Mouse (Mus musculus) embryonic facial prominence, embryonic 11.5 days (tissue): ENCODE data around the gene Arpc2. TPM values are rescaled to one million over a fixed set of nuclear protein-coding genes. Genes with fewer than 3 reads are reported as not detected.
"Not testable (repeated sequence)": the region's sequence is repeated elsewhere in the genome, so short reads cannot be mapped to it uniquely, and the experiment has no call there.

Experiments used
- ATAC-seq: fragments of 200-750 bp; cut with Nextera tagmentation; replicated peaks from 2 replicates; pipeline ENCODE4 v1.8.0; 2017; ENCODE audit warnings: low read depth; ENCODE audit not compliant: insufficient number of reproducible peaks, low FRiP score, low TSS enrichment
- DNase-seq: peaks from one replicate; pipeline ENCODE4 v3.0.0-alpha.2; 2015; ENCODE audit warnings: low spot score
- H3K27ac ChIP-seq: fragments of 300-500 bp; sonication (generic); replicated peaks from 2 replicates; pipeline ENCODE4 v1.5.1; 2014; ENCODE audit warnings: mild to moderate bottlenecking, low read depth, low read length, control low read depth
- H3K27me3 ChIP-seq: fragments of 300-500 bp; sonication (generic); 2 replicates; pipeline ENCODE4 v1.6.1; 2014; ENCODE audit warnings: mild to moderate bottlenecking, low read length, moderate library complexity, mixed read lengths; ENCODE audit not compliant: control insufficient read depth, insufficient read depth
- H3K36me3 ChIP-seq: fragments of 300-500 bp; sonication (generic); replicated peaks from 2 replicates; pipeline ENCODE4 v1.6.1; 2014; ENCODE audit warnings: low read depth, mild to moderate bottlenecking, low read length, moderate library complexity, mixed read lengths; ENCODE audit not compliant: control insufficient read depth, insufficient read depth
- H3K4me1 ChIP-seq: fragments of 300-500 bp; sonication (generic); 2 replicates; pipeline ENCODE4 v1.6.1; 2014; ENCODE audit warnings: low read length, mixed read lengths; ENCODE audit not compliant: control insufficient read depth, insufficient read depth
- H3K4me2 ChIP-seq: fragments of 300-500 bp; sonication (generic); 2 replicates; pipeline ENCODE4 v1.6.1; 2014; ENCODE audit warnings: low read depth, mild to moderate bottlenecking, control low read depth, low read length, moderate library complexity
- H3K4me3 ChIP-seq: fragments of 300-500 bp; sonication (generic); 2 replicates; pipeline ENCODE4 v1.5.1; 2014; ENCODE audit warnings: low read depth, low read length, control low read depth
- H3K9ac ChIP-seq: fragments of 300-500 bp; sonication (generic); replicated peaks from 2 replicates; pipeline ENCODE4 v1.6.1; 2014; ENCODE audit warnings: mild to moderate bottlenecking, control low read depth, low read length
- H3K9me3 ChIP-seq: fragments of 300-500 bp; sonication (generic); replicated peaks from 2 replicates; pipeline ENCODE4 v1.6.1; 2016; ENCODE audit warnings: mild to moderate bottlenecking, low read length, inconsistent platforms, mixed read lengths; ENCODE audit not compliant: control insufficient read depth
- WGBS: fragments of 180-500 bp; shearing (Covaris S2); extraction: QIAGEN DNeasy Blood & Tissue Kit; methylation state at CpG from one replicate; pipeline ENCODE4 v1.1.7; 2014; 5-methylcytosine and 5-hydroxymethylcytosine counted together
- polyA plus RNA-seq: library from polyadenylated mRNA; unstranded; fragments of >200 nt; fragmentation: Nextera tagmentation; extraction: Ambion mirVana; gene quantifications from 2 replicates; pipeline ENCODE4 v1.2.1, GENCODE M21; 2014

Arpc2 gene
- polyA plus RNA-seq, 1 experiment from 2014 or later, result 380 TPM

- ATAC-seq, H3K4me1 ChIP-seq, H3K36me3 ChIP-seq, H3K27ac ChIP-seq, H3K9ac ChIP-seq, H3K27me3 ChIP-seq, H3K4me2 ChIP-seq, DNase-seq, H3K4me3 ChIP-seq, H3K9me3 ChIP-seq: not testable (repeated sequence)
- WGBS, result 60% methylated on average over 15 of the region's 17 CpGs
Observed at GRCm38 (mm10) chr1:74286869-74287607, 51.2 kb downstream of the Arpc2 start.

GRCm38 (mm10) chr1:74288327-74288726 lies 52.4 kb downstream of the Arpc2 start:
- H3K36me3 ChIP-seq, result no peaks in the 10 kb centered on the region
- peaks cover 3% of the 10 kb centered on the region; the same call in 1 of the 2 replicates for H3K4me1 ChIP-seq
- no peak overlapping the region for H3K4me2 ChIP-seq
- no peak overlapping the region for H3K27ac ChIP-seq
- H3K4me3 ChIP-seq, result no peak overlapping the region
- WGBS, result 76% methylated on average over 4 of the region's 4 CpGs
- H3K9me3 ChIP-seq, result no peaks in the 10 kb centered on the region
- H3K27me3 ChIP-seq, result no peaks in the 10 kb centered on the region
- ATAC-seq (no peak), DNase-seq (no peak)
- H3K9ac ChIP-seq, result no peak overlapping the region

- no peak overlapping the region for H3K9ac ChIP-seq
- no peak overlapping the region for H3K4me3 ChIP-seq
- no peaks in the 10 kb centered on the region for H3K27me3 ChIP-seq
- H3K4me2 ChIP-seq, result no peak overlapping the region
- no peaks in the 10 kb centered on the region for H3K9me3 ChIP-seq
- ATAC-seq (no peak), DNase-seq (no peak)
- H3K27ac ChIP-seq, result no peak overlapping the region
- no peaks in the 10 kb centered on the region for H3K36me3 ChIP-seq
- peaks cover 3% of the 10 kb centered on the region; the same call in 1 of the 2 replicates for H3K4me1 ChIP-seq
- 89% methylated on average over 9 of the region's 9 CpGs for WGBS
Observed at GRCm38 (mm10) chr1:74289248-74289647, 53.4 kb downstream of the Arpc2 start.

GRCm38 (mm10) chr1:74289740-74290139 lies 53.9 kb downstream of the Arpc2 start:
- no peaks in the 10 kb centered on the region for H3K9me3 ChIP-seq
- no peaks in the 10 kb centered on the region for H3K27me3 ChIP-seq
- no peak overlapping the region for H3K27ac ChIP-seq
- H3K36me3 ChIP-seq, result no peaks in the 10 kb centered on the region
- no peak overlapping the region for H3K4me3 ChIP-seq
- ATAC-seq, result no peak
- H3K9ac ChIP-seq, result no peak overlapping the region
- DNase-seq, result no peak
- H3K4me1 ChIP-seq, result peaks cover 3% of the 10 kb centered on the region; the same call in 1 of the 2 replicates
- no peak overlapping the region for H3K4me2 ChIP-seq
- 90% methylated on average over 2 of the region's 2 CpGs for WGBS

- Histone ChIP-seq H3K4me3 (no peak overlapping the region), H3K27ac (no peak overlapping the region), H3K27me3 (no peaks in the 10 kb centered on the region), H3K9ac (no peak overlapping the region), H3K4me1 (peaks cover 3% of the 10 kb centered on the region; the same call in 1 of the 2 replicates), H3K4me2 (no peak overlapping the region), H3K9me3 (no peaks in the 10 kb centered on the region), H3K36me3 (no peaks in the 10 kb centered on the region)
- WGBS, result 95% methylated on average over 5 of the region's 5 CpGs
- ATAC-seq, result no peak
- no peak for DNase-seq
Observed at GRCm38 (mm10) chr1:74290141-74290540, 54.3 kb downstream of the Arpc2 start.

- Histone ChIP-seq H3K27me3 (no peaks in the 10 kb centered on the region), H3K4me1 (peaks cover 13% of the 10 kb centered on the region), H3K4me3 (no peak overlapping the region), H3K36me3 (no peaks in the 10 kb centered on the region), H3K4me2 (no peak overlapping the region), H3K27ac (no peak overlapping the region), H3K9me3 (no peaks in the 10 kb centered on the region), H3K9ac (no peak overlapping the region)
- WGBS, result 86% methylated on average over 11 of the region's 11 CpGs
- no peak for DNase-seq
- ATAC-seq, result no peak
Observed at GRCm38 (mm10) chr1:74292331-74293020, 56.6 kb downstream of the Arpc2 start.

- 86% methylated on average over 8 of the region's 8 CpGs for WGBS
- no peak overlapping the region for H3K27ac ChIP-seq
Observed at GRCm38 (mm10) chr1:74293306-74293960, 57.5 kb downstream of the Arpc2 start.

More at GRCm38 (mm10) chr1:74293306-74293960, 57.5 kb downstream of the Arpc2 start:
- ATAC-seq (no peak), DNase-seq (no peak)
- Histone ChIP-seq H3K9me3 (no peaks in the 10 kb centered on the region), H3K4me2 (no peak overlapping the region), H3K4me1 (peaks cover 13% of the 10 kb centered on the region), H3K4me3 (no peak overlapping the region), H3K27me3 (no peaks in the 10 kb centered on the region), H3K36me3 (no peaks in the 10 kb centered on the region), H3K9ac (no peak overlapping the region)
